Mouse (Mus musculus) C2C12 (cell line): Measurements from ENCODE around the gene Gk5.

Experiments used
- CEBPB ChIP-seq: IDR thresholded peaks from one replicate; pipeline ENCODE4 v1.6.1; 2011; ENCODE audit warnings: low read depth, mild to moderate bottlenecking, control low read depth, moderate library complexity
- CTCF ChIP-seq: IDR thresholded peaks from one replicate; pipeline ENCODE4 v1.5.1; 2011; ENCODE audit not compliant: control insufficient read depth, insufficient read depth, insufficient read length
- MAX ChIP-seq: IDR thresholded peaks from one replicate; pipeline ENCODE4 v1.6.1; 2011; ENCODE audit warnings: mild to moderate bottlenecking, control low read depth
- MYOD1 ChIP-seq: IDR thresholded peaks from one replicate; pipeline ENCODE4 v1.6.1; 2011; ENCODE audit warnings: low read depth; ENCODE audit not compliant: control insufficient read depth, insufficient read length
- USF1 ChIP-seq: IDR thresholded peaks from one replicate; pipeline ENCODE4 v1.6.1; 2011; ENCODE audit warnings: low read depth, mild to moderate bottlenecking, control low read depth, moderate library complexity

DNA sequence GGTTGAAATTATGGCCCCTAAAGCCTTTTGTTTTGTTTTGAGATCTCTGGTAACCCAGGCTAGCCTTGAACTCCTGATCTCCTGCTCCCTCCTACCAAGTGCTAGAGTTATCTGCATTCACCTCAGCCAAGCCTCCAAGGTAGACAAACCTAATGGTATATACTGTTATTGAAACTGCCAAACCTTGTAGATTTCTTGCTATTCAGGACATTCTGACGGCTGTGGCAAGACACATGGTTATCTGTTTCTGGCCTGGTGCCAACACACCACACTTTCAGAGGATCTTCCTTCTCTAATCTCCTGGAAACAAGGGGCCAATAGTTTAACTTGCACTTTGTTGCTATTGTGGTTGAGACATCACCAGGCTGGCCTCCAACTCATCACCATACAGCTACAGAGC lies 24.0 kb upstream of the Gk5 start:
- TF ChIP-seq CTCF, result no peak
- no peak for TF ChIP-seq MAX
- no peak for TF ChIP-seq CEBPB
- no peak for TF ChIP-seq MYOD1
- TF ChIP-seq USF1, result no peak
